Mouse (Mus musculus): ENCODE results near the gene Tyro3.

The Tyro3 gene

DNA sequence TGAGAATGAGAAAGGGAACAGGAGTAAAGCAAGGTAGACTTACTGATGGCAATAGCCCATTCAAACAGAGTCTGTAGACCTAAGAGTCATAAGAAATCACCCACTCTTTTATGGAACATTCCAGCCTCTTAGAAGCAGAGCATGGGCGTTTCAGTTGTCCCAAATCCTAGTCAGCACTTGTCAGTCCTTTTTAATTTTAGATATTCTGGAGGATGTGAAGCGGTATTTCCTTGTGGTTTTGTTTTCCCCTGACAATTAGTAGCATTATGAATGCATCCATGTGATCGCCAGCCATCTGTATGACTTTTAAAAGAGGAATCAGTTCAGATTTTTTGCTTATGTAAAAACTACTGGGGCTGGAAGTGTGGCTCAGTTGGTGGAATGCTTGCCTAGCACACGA, 67.0 kb downstream of the Tyro3 start:
- no peak for DNase-seq

All from lung, adult 18-20 months (tissue).